ENCODE assay signal across 30 mouse cellular contexts in genomic region chr9:119854170-119854569, GRCm38 (mm10). TPM values are rescaled to one million over a fixed set of nuclear protein-coding genes. Genes with fewer than 3 reads are reported as not detected.
DNase-seq lines count a peak whose midpoint lies in the region; ATAC-seq and TF ChIP-seq lines count a peak whose summit lies in the region.
"Had no signal": no experiment of that assay in that cellular context is flagged by ENCODE, and none has a peak within 500 bp of the region (broad histone marks: within the 10 kb centered on the region; RNA-seq: fewer than 3 reads in every experiment).

No protein-coding gene starts in this region.

- 0 out of 2 replicates have a peak overlapping the region, but pooled peaks have one; percentile 37 for H3K27ac ChIP-seq in kidney, postnatal 0 days
- H3K27ac ChIP-seq in midbrain, embryonic 11.5 days (ENCODE audit: low read depth, low read length) = no peak overlapping the region
- no peak overlapping the region for H3K27ac ChIP-seq in midbrain, embryonic 16.5 days (ENCODE audit: low read length)
- no peak overlapping the region for H3K27ac ChIP-seq in intestine, embryonic 14.5 days (ENCODE audit: low read depth)
- no peak overlapping the region for H3K27ac ChIP-seq in intestine, postnatal 0 days (ENCODE audit: low read depth, low read length)
- H3K27ac ChIP-seq: embryonic facial prominence, embryonic 10.5 days; embryonic facial prominence, embryonic 15.5 days; forebrain, embryonic 13.5 days; heart, embryonic 10.5 days; hindbrain, embryonic 12.5 days; hindbrain, postnatal 0 days; layer of hippocampus, adult 2 months; left cerebral cortex, adult 2 months; midbrain, embryonic 15.5 days had no signal

- no peaks in the 10 kb centered on the region for H3K9me3 ChIP-seq in kidney, postnatal 0 days (replicated peaks; ENCODE audit: low read length)
- H3K9me3 ChIP-seq in midbrain, embryonic 11.5 days (ENCODE audit: control insufficient read depth, low read length) = no peaks in the 10 kb centered on the region
- H3K9me3 ChIP-seq in midbrain, embryonic 16.5 days (replicated peaks; ENCODE audit: control insufficient read depth, low read length, poor library complexity, severe bottlenecking) = no peaks in the 10 kb centered on the region; the same call in 1 of the 2 replicates
- H3K9me3 ChIP-seq in intestine, embryonic 14.5 days (ENCODE audit: control insufficient read depth, low read length) = no peaks in the 10 kb centered on the region
- no peaks in the 10 kb centered on the region for H3K9me3 ChIP-seq in intestine, postnatal 0 days (ENCODE audit: control insufficient read depth)
- H3K9me3 ChIP-seq: embryonic facial prominence, embryonic 15.5 days; midbrain, embryonic 15.5 days had no signal

- no peak overlapping the region for H3K4me2 ChIP-seq in kidney, postnatal 0 days (ENCODE audit: low read length)
- H3K4me2 ChIP-seq in midbrain, embryonic 11.5 days = no peak overlapping the region
- no peak overlapping the region for H3K4me2 ChIP-seq in midbrain, embryonic 16.5 days (ENCODE audit: low read length)
- H3K4me2 ChIP-seq in intestine, embryonic 14.5 days (ENCODE audit: low read length) = no peak overlapping the region
- H3K4me2 ChIP-seq in intestine, postnatal 0 days (replicated peaks; ENCODE audit: low read depth) = no peak overlapping the region
- H3K4me2 ChIP-seq: embryonic facial prominence, embryonic 15.5 days; forebrain, embryonic 13.5 days; hindbrain, embryonic 12.5 days; midbrain, embryonic 15.5 days had no signal

- TF ChIP-seq CTCF in kidney, postnatal 0 days (IDR thresholded peaks at IDR 0.05; ENCODE audit: low read depth) = no peak
- TF ChIP-seq CTCF in intestine, postnatal 0 days (IDR thresholded peaks at IDR 0.05; ENCODE audit: low read depth) = no peak

- 0 out of 2 replicates have a peak, but pooled peaks cover 8% of the 10 kb centered on the region for H3K4me1 ChIP-seq in kidney, postnatal 0 days (replicated peaks; ENCODE audit: insufficient read depth, low read length)
- no peaks in the 10 kb centered on the region for H3K4me1 ChIP-seq in midbrain, embryonic 11.5 days (ENCODE audit: control insufficient read depth, insufficient read depth, low read length)
- peaks cover 8% of the 10 kb centered on the region; the same call in 1 of the 2 replicates for H3K4me1 ChIP-seq in midbrain, embryonic 16.5 days (ENCODE audit: control insufficient read depth, insufficient read depth, low read length)
- no peaks in the 10 kb centered on the region for H3K4me1 ChIP-seq in intestine, embryonic 14.5 days (replicated peaks; ENCODE audit: control insufficient read depth, insufficient read depth, low read length)
- H3K4me1 ChIP-seq in intestine, postnatal 0 days (replicated peaks; ENCODE audit: control insufficient read depth, insufficient read depth, low read length) = no peaks in the 10 kb centered on the region
- H3K4me1 ChIP-seq: heart, embryonic 10.5 days had no signal

- no peak overlapping the region for H3K4me3 ChIP-seq in kidney, postnatal 0 days (replicated peaks; ENCODE audit: low read depth, low read length)
- no peak overlapping the region for H3K4me3 ChIP-seq in midbrain, embryonic 11.5 days (ENCODE audit: low read depth, low read length)
- H3K4me3 ChIP-seq in midbrain, embryonic 16.5 days (ENCODE audit: low read depth, low read length) = no peak overlapping the region
- H3K4me3 ChIP-seq in intestine, embryonic 14.5 days (ENCODE audit: low read depth, low read length) = no peak overlapping the region
- no peak overlapping the region for H3K4me3 ChIP-seq in intestine, postnatal 0 days (ENCODE audit: low read depth, low read length)
- H3K4me3 ChIP-seq: embryonic facial prominence, embryonic 10.5 days; embryonic facial prominence, embryonic 15.5 days; forebrain, embryonic 13.5 days; heart, embryonic 10.5 days; hindbrain, embryonic 12.5 days; layer of hippocampus, adult 2 months; left cerebral cortex, adult 2 months; midbrain, embryonic 15.5 days had no signal

- H3K36me3 ChIP-seq in kidney, postnatal 0 days (ENCODE audit: insufficient read depth, low read length) = no peaks in the 10 kb centered on the region
- H3K36me3 ChIP-seq in midbrain, embryonic 11.5 days (ENCODE audit: control insufficient read depth, insufficient read depth, low read length) = no peaks in the 10 kb centered on the region
- H3K36me3 ChIP-seq in midbrain, embryonic 16.5 days (ENCODE audit: control insufficient read depth, insufficient read depth, low read length) = no peaks in the 10 kb centered on the region
- H3K36me3 ChIP-seq in intestine, embryonic 14.5 days (ENCODE audit: control insufficient read depth, insufficient read depth, low read length) = no peaks in the 10 kb centered on the region
- no peaks in the 10 kb centered on the region for H3K36me3 ChIP-seq in intestine, postnatal 0 days (ENCODE audit: control insufficient read depth, insufficient read depth)
- H3K36me3 ChIP-seq: embryonic facial prominence, embryonic 10.5 days; embryonic facial prominence, embryonic 15.5 days; heart, embryonic 10.5 days; hindbrain, embryonic 12.5 days; midbrain, embryonic 15.5 days had no signal

- no peak for DNase-seq in kidney, postnatal 0 days (ENCODE audit: low spot score)
- no peak for DNase-seq in kidney, adult 11 months
- DNase-seq in midbrain, embryonic 11.5 days (ENCODE audit: low spot score, missing footprints) = peak; percentile 51
- DNase-seq in intestine, embryonic 14.5 days (ENCODE audit: low spot score) = no peak
- DNase-seq in spleen, adult 12 weeks (ENCODE audit: low spot score) = no peak
- DNase-seq: adrenal gland, adult 8-10 months; cerebellum, adult 2 months; cerebellum, postnatal 14 days; gastrocnemius, postnatal 14 days; heart, postnatal 36 days; lung, adult 2 months; lung, postnatal 10 days had no signal

- no peak for ATAC-seq in kidney, postnatal 0 days (replicated peaks; ENCODE audit: low FRiP score, low read depth)
- no peak for ATAC-seq in midbrain, embryonic 11.5 days (ENCODE audit: low FRiP score)
- ATAC-seq in midbrain, embryonic 16.5 days = no peak
- peak; percentile 40; the same call in 1 of the 2 replicates for ATAC-seq in intestine, embryonic 14.5 days (replicated peaks; ENCODE audit: low FRiP score, low TSS enrichment, low read depth)
- ATAC-seq in intestine, postnatal 0 days = peak; percentile 82
- ATAC-seq in erythroid progenitor cell, adult 5-6 weeks (replicated peaks; ENCODE audit: low FRiP score, poor library complexity, severe bottlenecking) = no peak
- ATAC-seq: activated CD4-positive, CD25-positive, alpha-beta regulatory T cell, adult 4 months; CD4-positive, CD25-positive, alpha-beta regulatory T cell, adult 4 months; forebrain, embryonic 13.5 days; hindbrain, postnatal 0 days; midbrain, embryonic 15.5 days had no signal

- no peaks in the 10 kb centered on the region for H3K27me3 ChIP-seq in kidney, postnatal 0 days (ENCODE audit: insufficient read depth, low read length)
- H3K27me3 ChIP-seq in midbrain, embryonic 11.5 days (ENCODE audit: control insufficient read depth, insufficient read depth, low read length) = no peaks in the 10 kb centered on the region
- no peaks in the 10 kb centered on the region for H3K27me3 ChIP-seq in midbrain, embryonic 16.5 days (ENCODE audit: control insufficient read depth, insufficient read depth, low read depth, low read length)
- H3K27me3 ChIP-seq in intestine, embryonic 14.5 days (replicated peaks; ENCODE audit: control insufficient read depth, insufficient read depth, low read length) = no peaks in the 10 kb centered on the region
- H3K27me3 ChIP-seq in intestine, postnatal 0 days (replicated peaks; ENCODE audit: control insufficient read depth, insufficient read depth, low read length) = no peaks in the 10 kb centered on the region
- H3K27me3 ChIP-seq: embryonic facial prominence, embryonic 15.5 days; forebrain, embryonic 13.5 days; hindbrain, embryonic 12.5 days; midbrain, embryonic 15.5 days had no signal

- WGBS in kidney, postnatal 0 days = 54% methylated on average over 8 of the region's 8 CpGs
- WGBS in midbrain, embryonic 11.5 days = 71% methylated on average over 8 of the region's 8 CpGs
- 77% methylated on average over 8 of the region's 8 CpGs for WGBS in midbrain, embryonic 16.5 days
- 53% methylated on average over 8 of the region's 8 CpGs for WGBS in intestine, embryonic 14.5 days
- WGBS in intestine, postnatal 0 days = 38% methylated on average over 8 of the region's 8 CpGs

- H3K9ac ChIP-seq in kidney, postnatal 0 days (ENCODE audit: low read depth, low read length) = no peak overlapping the region
- H3K9ac ChIP-seq in midbrain, embryonic 11.5 days (ENCODE audit: low read length) = no peak overlapping the region
- no peak overlapping the region for H3K9ac ChIP-seq in midbrain, embryonic 16.5 days (ENCODE audit: low read depth, low read length)
- no peak overlapping the region for H3K9ac ChIP-seq in intestine, embryonic 14.5 days (ENCODE audit: low read length)
- H3K9ac ChIP-seq in intestine, postnatal 0 days (ENCODE audit: low read depth, low read length) = no peak overlapping the region
- H3K9ac ChIP-seq: embryonic facial prominence, embryonic 15.5 days; forebrain, embryonic 13.5 days; hindbrain, embryonic 12.5 days; midbrain, embryonic 15.5 days had no signal

RNA-seq across cellular contexts. Expression of gene Scn11a, which starts 28.9 kb away (rescaled TPM):
- 0.07 TPM in 1 of 2 replicates, not detected in the other for polyA plus RNA-seq in kidney, postnatal 0 days (2015; fragmentation: Nextera tagmentation; extraction: Ambion mirVana)
- polyA plus RNA-seq in midbrain, embryonic 11.5 days (2014; fragmentation: Nextera tagmentation; extraction: Ambion mirVana) = 0.23 TPM in 2 replicates
- polyA plus RNA-seq in midbrain, embryonic 16.5 days (2015; fragmentation: Nextera tagmentation; extraction: Ambion mirVana) = 0.20 TPM in 2 replicates
- 0.04 and 0.05 TPM in 2 replicates for polyA plus RNA-seq in intestine, embryonic 14.5 days (2014; fragmentation: Nextera tagmentation; extraction: Ambion mirVana)
- polyA plus RNA-seq in intestine, postnatal 0 days (2015; fragmentation: Nextera tagmentation; extraction: Ambion mirVana) = 0.20 and 0.25 TPM in 2 replicates
- not detected in 2 replicates for total RNA-seq in erythroid progenitor cell, adult 5-6 weeks (2015; ENCODE audit: low replicate concordance)
- not detected in 2 replicates for total RNA-seq in erythroid progenitor cell, adult 5-6 weeks (2017; ENCODE audit: low replicate concordance)
- total RNA-seq: adrenal gland, adult 8-10 months; gastrocnemius, postnatal 14 days; granulocyte monocyte progenitor cell, adult 5-6 weeks; layer of hippocampus, adult 2 months; neutrophil, adult 5-6 weeks had no signal
- polyA plus RNA-seq: heart, embryonic 16.5 days; neural tube, embryonic 11.5 days had no signal

RNA-seq across cellular contexts. Expression of gene Wdr48, which starts 40.5 kb away (rescaled TPM):
- 30.8 and 31.1 TPM in 2 replicates for polyA plus RNA-seq in kidney, postnatal 0 days (2015; fragmentation: Nextera tagmentation; extraction: Ambion mirVana)
- polyA plus RNA-seq in midbrain, embryonic 11.5 days (2014; fragmentation: Nextera tagmentation; extraction: Ambion mirVana) = 61.2 and 61.4 TPM in 2 replicates
- 68.2 and 73.7 TPM in 2 replicates for polyA plus RNA-seq in midbrain, embryonic 16.5 days (2015; fragmentation: Nextera tagmentation; extraction: Ambion mirVana)
- polyA plus RNA-seq in intestine, embryonic 14.5 days (2014; fragmentation: Nextera tagmentation; extraction: Ambion mirVana) = 49.0 and 51.7 TPM in 2 replicates
- 14.3 and 16.5 TPM in 2 replicates for polyA plus RNA-seq in intestine, postnatal 0 days (2015; fragmentation: Nextera tagmentation; extraction: Ambion mirVana)
- 52.4 and 67.8 TPM in 2 replicates for total RNA-seq in erythroid progenitor cell, adult 5-6 weeks (2015; ENCODE audit: low replicate concordance)
- 52.1 and 63.9 TPM in 2 replicates for total RNA-seq in erythroid progenitor cell, adult 5-6 weeks (2017; ENCODE audit: low replicate concordance)

Comparison
In these comparisons a context has a peak if more than half of its experiments do, and no peak if none do; other contexts are left out.
1. ATAC-seq: peak in intestine, embryonic 14.5 days (single experiment) and intestine, postnatal 0 days (single experiment); none in kidney, postnatal 0 days (single experiment), midbrain, embryonic 11.5 days (single experiment), midbrain, embryonic 16.5 days (single experiment) and erythroid progenitor cell, adult 5-6 weeks (single experiment).